Mouse (Mus musculus) erythroblast, embryonic 14.5 days (primary cell): Measurements from ENCODE around the gene Slc12a9.

ENCODE experiments used
- GATA1 ChIP-seq: IDR thresholded peaks from 2 replicates; pipeline ENCODE4 v1.6.1; 2012; ENCODE audit warnings: low read length, inconsistent platforms, mixed read lengths
- TAL1 ChIP-seq: IDR thresholded peaks from 3 replicates; pipeline ENCODE4 v1.6.1; 2012; ENCODE audit warnings: low read length, inconsistent platforms, mixed read lengths

DNA sequence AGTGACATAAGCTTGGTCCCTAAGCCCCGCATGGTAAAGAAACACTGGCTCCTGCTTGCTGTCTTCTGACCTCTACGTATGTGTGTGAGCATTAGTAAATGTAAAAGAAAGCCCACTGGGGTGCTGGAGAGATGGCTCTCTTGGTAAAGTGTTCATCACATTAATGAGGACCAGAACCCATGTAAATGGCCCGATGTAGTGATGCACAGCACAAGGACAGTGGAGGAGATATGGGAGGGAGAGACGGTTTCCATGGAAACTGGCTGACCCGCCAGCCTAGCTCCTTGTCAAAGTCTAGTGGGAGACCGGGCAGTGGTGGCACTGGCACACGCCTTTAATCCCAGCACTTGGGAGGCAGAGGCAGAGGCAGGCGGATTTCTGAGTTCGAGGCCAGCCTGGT is 43.3 kb upstream of the Slc12a9 start:
- TF ChIP-seq GATA1 (no peak), TAL1 (no peak)
